Mouse (Mus musculus) ES-Bruce4 (cell line): ENCODE results near the gene Psmd14. TPM values are rescaled to one million over a fixed set of nuclear protein-coding genes. Genes with fewer than 3 reads are reported as not detected.

ENCODE experiments used
- H3K27ac ChIP-seq: 2 replicates; pipeline ENCODE4 v1.5.1; 2012; ENCODE audit warnings: low read length, inconsistent platforms; ENCODE audit not compliant: insufficient read depth
- H3K27me3 ChIP-seq: 2 replicates; pipeline ENCODE4 v1.6.1; 2012; ENCODE audit warnings: mild to moderate bottlenecking, low read length, inconsistent platforms; ENCODE audit not compliant: control insufficient read depth, poor library complexity, insufficient read depth, severe bottlenecking
- H3K36me3 ChIP-seq: 2 replicates; pipeline ENCODE4 v1.6.1; 2012; ENCODE audit warnings: inconsistent platforms, mild to moderate bottlenecking, low read length, moderate library complexity; ENCODE audit not compliant: control insufficient read depth, poor library complexity, insufficient read depth, severe bottlenecking
- H3K4me1 ChIP-seq: one replicate; pipeline ENCODE4 v1.8.1; 2011; ENCODE audit warnings: low read length; ENCODE audit not compliant: control insufficient read depth, insufficient read depth
- H3K4me3 ChIP-seq: 2 replicates; pipeline ENCODE4 v1.5.1; 2011; ENCODE audit warnings: low read depth, mild to moderate bottlenecking, low read length
- H3K9ac ChIP-seq: 2 replicates; pipeline ENCODE4 v1.6.1; 2012; ENCODE audit warnings: low read depth, mild to moderate bottlenecking, inconsistent platforms; ENCODE audit not compliant: poor library complexity, severe bottlenecking
- H3K9me3 ChIP-seq: replicated peaks from 2 replicates; pipeline ENCODE4 v1.6.1; 2012; ENCODE audit warnings: mild to moderate bottlenecking, low read length, inconsistent platforms; ENCODE audit not compliant: control insufficient read depth, poor library complexity, insufficient read depth, severe bottlenecking
- CTCF ChIP-seq: IDR thresholded peaks from one replicate; pipeline ENCODE4 v1.8.1; 2011; ENCODE audit warnings: low read depth, low read length
- EP300 ChIP-seq: IDR thresholded peaks from 2 replicates; pipeline ENCODE4 v1.6.1; 2011; ENCODE audit warnings: low read depth, low read length; ENCODE audit not compliant: insufficient read depth
- POLR2A ChIP-seq: IDR thresholded peaks from one replicate; pipeline ENCODE4 v1.8.1; 2011; ENCODE audit warnings: low read length; ENCODE audit not compliant: insufficient read depth
- polyA plus RNA-seq: library from polyadenylated mRNA; stranded (reverse); fragments of >200 nt; gene quantifications from 2 replicates; pipeline ENCODE4 v1.2.4, GENCODE M21; 2011; ENCODE audit warnings: low read depth; ENCODE audit not compliant: missing spikeins, insufficient read depth, insufficient read length

Psmd14 gene
- polyA plus RNA-seq, 1 experiment, result 266 TPM

DNA sequence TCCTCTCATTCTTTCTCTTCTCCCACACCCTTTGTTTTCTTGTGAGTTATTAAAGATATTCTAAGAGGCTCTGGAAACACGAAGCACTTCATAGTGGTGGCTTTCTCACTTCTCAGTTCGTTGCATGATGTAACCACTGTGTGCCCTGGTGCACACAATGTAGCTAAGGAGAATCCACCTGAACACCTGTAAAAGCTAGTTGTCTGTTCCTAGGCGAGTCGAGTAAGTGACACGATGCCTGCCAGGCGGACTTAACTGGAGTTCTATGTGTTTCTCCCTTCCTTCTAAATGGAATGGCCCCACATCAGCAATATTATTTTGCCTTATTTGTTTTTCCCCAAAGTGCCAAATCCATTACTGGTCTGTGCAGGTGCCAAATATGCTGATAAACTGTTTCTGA, 101.6 kb downstream of the Psmd14 start:
- no peak overlapping the region for H3K4me3 ChIP-seq
- H3K4me1 ChIP-seq, result no peaks in the 10 kb centered on the region
- no peak overlapping the region for H3K9ac ChIP-seq
- TF ChIP-seq CTCF, result no peak
- no peak for TF ChIP-seq EP300
- TF ChIP-seq POLR2A, result no peak
- H3K9me3 ChIP-seq, result no peaks in the 10 kb centered on the region; the same call in 1 of the 2 replicates
- H3K27me3 ChIP-seq, result peaks cover 20% of the 10 kb centered on the region
- no peak overlapping the region for H3K27ac ChIP-seq
- H3K36me3 ChIP-seq, result no peaks in the 10 kb centered on the region

DNA sequence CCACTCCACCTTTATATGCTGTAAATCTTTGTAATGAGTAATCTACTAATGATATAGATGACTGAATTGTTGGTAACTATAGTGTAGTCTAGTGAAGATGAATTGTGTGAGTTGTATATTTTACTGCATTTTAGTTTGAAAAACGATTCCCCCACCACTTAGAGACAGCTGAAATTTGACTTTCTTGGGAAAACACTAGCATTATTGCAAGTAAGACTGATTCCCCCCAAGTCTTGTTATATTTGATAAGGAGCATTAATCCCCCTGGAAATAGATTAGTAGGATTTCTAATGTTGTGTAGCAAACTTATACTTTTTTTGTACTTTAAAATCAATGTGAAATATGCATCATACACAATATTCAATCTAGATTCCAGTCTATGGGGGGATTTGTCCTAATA, 102.0 kb downstream of the Psmd14 start:
- H3K4me3 ChIP-seq, result no peak overlapping the region
- H3K27ac ChIP-seq, result no peak overlapping the region
- H3K9me3 ChIP-seq, result no peaks in the 10 kb centered on the region; the same call in 1 of the 2 replicates
- TF ChIP-seq CTCF (no peak), EP300 (no peak), POLR2A (no peak)
- H3K4me1 ChIP-seq, result no peaks in the 10 kb centered on the region
- H3K27me3 ChIP-seq, result peaks cover 20% of the 10 kb centered on the region
- no peaks in the 10 kb centered on the region for H3K36me3 ChIP-seq
- H3K9ac ChIP-seq, result no peak overlapping the region

DNA sequence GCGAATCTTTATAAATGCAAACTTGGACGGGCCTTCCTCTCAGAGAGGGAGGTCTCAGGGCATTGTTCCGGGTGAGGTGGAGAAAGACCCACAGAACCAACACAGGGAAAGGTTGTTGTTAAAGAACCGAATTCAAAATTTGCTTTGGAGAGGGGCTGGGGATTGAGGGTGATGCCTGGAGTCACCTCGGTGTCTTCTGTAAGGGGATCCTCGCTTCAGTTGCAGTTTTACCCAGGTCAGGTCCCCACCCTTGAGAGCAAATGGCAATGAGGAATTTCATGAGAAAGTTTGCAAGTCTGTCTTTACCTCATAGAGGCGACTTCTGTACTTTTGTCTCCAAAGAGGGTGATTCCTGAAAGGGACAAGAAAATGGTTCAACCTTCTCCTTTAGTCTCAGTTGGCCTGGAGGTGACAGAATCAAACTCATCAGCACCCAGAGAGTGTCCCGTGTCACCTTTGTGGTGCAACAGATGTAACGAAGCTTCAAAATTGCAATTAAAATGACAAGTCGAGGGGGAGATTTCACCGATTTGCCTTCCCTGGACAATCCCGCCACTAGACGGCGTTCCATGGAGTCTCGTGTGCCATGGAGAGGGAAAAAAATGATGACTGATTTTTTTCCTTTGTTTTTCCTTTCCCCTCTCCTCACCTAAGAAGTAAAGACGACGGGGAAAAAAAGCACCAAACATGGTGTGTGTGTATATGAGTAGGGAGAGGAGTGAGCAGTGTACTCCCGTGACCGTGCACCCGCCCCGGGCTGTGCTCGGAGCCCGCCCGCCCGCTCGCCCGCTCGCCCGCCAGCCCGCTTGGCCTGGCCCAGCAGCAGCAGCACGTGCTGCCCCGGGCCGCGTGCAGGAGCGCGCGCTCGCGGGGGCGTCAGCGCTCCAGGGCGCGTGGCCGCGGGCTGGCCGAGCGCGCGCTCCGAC, 103.3 kb downstream of the Psmd14 start:
- Histone ChIP-seq H3K27me3 (peaks cover 18% of the 10 kb centered on the region), H3K27ac (no peak overlapping the region), H3K4me3 (no peak overlapping the region), H3K36me3 (no peaks in the 10 kb centered on the region), H3K4me1 (no peaks in the 10 kb centered on the region), H3K9ac (no peak overlapping the region), H3K9me3 (no peaks in the 10 kb centered on the region; the same call in 1 of the 2 replicates)
- TF ChIP-seq POLR2A (no peak), EP300 (no peak), CTCF (peak; percentile 11)

DNA sequence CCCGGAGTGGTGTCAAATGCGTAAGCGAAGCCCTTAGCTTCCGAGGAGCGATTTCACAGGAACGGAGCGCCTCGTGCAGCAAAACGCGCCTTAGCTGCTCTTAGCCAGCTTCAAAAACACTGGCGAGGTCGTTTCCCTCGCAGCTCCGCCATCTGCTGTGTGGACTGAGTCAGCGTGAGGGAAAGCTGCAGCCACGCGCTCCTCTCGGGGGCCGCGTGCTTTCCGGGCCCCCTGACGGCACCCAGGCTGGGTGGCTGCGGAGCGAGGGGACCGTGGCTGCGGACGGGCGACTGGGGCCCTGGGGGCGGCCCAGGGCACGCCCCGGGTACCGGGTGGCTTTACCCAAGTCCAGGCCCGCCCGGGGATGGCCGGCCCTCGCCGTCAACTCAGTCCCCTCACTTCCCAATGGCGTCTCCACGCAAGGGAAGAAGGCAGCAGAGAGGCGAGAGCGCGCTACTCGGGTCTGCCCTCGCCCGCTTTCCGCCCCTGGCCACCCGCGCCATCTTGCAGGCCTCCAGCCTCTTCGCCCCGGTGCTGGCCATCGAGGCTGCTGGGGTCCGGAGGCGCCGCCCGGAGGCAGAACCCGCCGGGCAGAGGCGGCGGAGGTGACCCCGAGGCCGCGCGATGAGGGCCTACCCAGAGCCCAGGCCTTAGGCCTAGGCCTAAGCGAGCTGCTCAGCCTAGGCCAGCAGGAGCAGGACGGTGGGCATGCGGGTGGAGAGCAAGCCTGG, 104.3 kb downstream of the Psmd14 start:
- Histone ChIP-seq H3K9me3 (no peaks in the 10 kb centered on the region; the same call in 1 of the 2 replicates), H3K36me3 (no peaks in the 10 kb centered on the region), H3K9ac (no peak overlapping the region), H3K27ac (no peak overlapping the region), H3K4me1 (no peaks in the 10 kb centered on the region), H3K4me3 (peak overlapping the region; percentile 16), H3K27me3 (peaks cover 15% of the 10 kb centered on the region)
- TF ChIP-seq POLR2A (no peak), EP300 (no peak), CTCF (no peak)

DNA sequence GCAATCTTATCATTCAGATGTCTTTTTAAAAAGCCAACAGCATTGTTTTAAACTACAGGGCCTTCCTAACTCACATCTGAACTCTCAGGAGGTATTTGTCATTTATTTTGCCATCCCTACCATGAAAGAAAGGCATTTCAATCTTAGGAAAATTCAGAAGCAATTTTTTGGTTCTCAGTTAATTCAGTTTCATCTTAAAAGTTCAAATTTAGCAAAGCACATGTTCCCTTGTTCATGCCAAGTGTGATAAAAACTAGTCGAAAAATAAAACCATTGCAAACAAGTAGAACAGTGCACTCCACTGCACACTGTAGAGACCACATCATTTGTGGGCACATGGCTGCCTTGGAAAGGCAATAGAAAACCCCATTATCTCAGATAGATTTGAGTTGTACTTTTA, 106.7 kb downstream of the Psmd14 start:
- Histone ChIP-seq H3K9ac (no peak overlapping the region), H3K4me3 (no peak overlapping the region), H3K4me1 (no peaks in the 10 kb centered on the region), H3K9me3 (no peaks in the 10 kb centered on the region; the same call in 1 of the 2 replicates), H3K27ac (no peak overlapping the region), H3K27me3 (peaks cover 3% of the 10 kb centered on the region), H3K36me3 (no peaks in the 10 kb centered on the region)
- no peak for TF ChIP-seq EP300
- no peak for TF ChIP-seq CTCF
- TF ChIP-seq POLR2A, result no peak

DNA sequence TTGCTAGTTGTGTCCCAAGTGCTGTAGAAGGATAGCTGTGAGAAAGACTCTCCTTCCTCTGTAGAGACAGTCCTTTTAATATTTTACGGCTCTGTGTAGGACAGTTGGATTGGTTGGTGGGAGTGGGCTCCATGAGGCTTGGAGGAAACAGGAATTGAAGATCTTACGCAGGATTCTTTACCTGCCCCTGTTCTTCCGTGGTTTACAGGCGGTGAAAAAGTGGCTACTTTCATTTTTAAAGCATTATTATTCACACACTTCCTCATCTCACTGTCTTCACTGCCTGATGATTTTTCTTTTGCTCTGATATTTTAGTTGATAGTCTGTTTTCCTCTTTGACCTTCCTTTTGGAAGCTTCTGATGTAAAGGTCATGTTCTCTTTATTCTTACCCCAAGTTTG, 108.7 kb downstream of the Psmd14 start:
- Histone ChIP-seq H3K9me3 (no peaks in the 10 kb centered on the region; the same call in 1 of the 2 replicates), H3K4me3 (no peak overlapping the region), H3K9ac (no peak overlapping the region), H3K27me3 (peaks cover under 1% of the 10 kb centered on the region), H3K36me3 (no peaks in the 10 kb centered on the region), H3K4me1 (no peaks in the 10 kb centered on the region), H3K27ac (no peak overlapping the region)
- no peak for TF ChIP-seq EP300
- no peak for TF ChIP-seq CTCF
- no peak for TF ChIP-seq POLR2A
